Mouse (Mus musculus): ENCODE measurements around the gene Otor. TPM values are rescaled to one million over a fixed set of nuclear protein-coding genes. Genes with fewer than 3 reads are reported as not detected.

Gene Otor
- polyA plus RNA-seq, 1 experiment from 2014 or later, result 30.6 TPM

Other genes with a start within 250 kb of the Otor start
- 12.1 and 13.5 TPM in 2 replicates for gene Kif16b, start 176.9 kb upstream of the Otor start, polyA plus RNA-seq (2015; fragmentation: Nextera tagmentation; extraction: Ambion mirVana)
- 104 and 106 TPM in 2 replicates for gene Snrpb2, start 15.4 kb upstream of the Otor start, polyA plus RNA-seq (2015; fragmentation: Nextera tagmentation; extraction: Ambion mirVana)